Mouse (Mus musculus): ENCODE measurements around the gene Col8a2. TPM values are rescaled to one million over a fixed set of nuclear protein-coding genes. Genes with fewer than 3 reads are reported as not detected.

Col8a2 gene
- polyA plus RNA-seq (2015; fragmentation: Nextera tagmentation; extraction: Ambion mirVana): 6.9 and 8.1 TPM in 2 replicates

GRCm38 (mm10) chr4:126286492-126286891, at the start of gene Col8a2:
TSS of gene Col8a2 (plus strand) at chr4:126286793.
- H3K27me3 ChIP-seq: peaks cover 51% of the 10 kb centered on the region
- no peak within 1 kb of the TSS for H3K9ac ChIP-seq
- WGBS: 2% methylated on average over 30 of the region's 42 CpGs

DNA sequence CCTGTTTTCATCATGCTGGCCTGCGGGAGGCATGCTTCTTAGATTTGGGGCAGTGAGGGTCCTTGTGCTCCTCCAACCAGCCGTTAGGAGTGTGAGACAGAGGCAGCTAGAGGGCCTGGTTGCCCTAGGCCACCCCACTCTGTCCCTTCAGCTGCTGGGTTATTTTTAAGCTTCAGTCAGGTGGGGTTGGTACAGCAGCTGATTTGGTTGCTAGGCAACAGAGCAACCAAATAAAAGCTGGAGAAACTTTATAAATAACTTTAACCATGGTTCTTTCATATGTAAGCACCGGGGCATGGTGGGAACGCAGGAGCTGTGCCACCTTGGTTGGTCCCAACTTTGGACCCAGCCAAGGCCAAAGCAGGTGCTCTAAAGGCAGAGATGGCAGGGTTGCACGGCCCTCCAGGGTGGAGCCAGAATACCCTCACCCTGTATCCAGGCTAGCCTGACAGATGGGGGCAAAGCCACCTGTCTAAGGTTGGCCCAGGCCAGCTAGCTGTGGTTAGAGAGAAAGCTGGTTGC, 48.8 kb upstream of the Col8a2 start:
- H3K9me3 ChIP-seq: no peaks in the 10 kb centered on the region
- no peak overlapping the region for H3K9ac ChIP-seq
- 0 out of 2 replicates have a peak, but pooled peaks cover 8% of the 10 kb centered on the region for H3K4me1 ChIP-seq (replicated peaks)
- no peak for ATAC-seq (ENCODE audit: low FRiP score, low read depth)
- no peak overlapping the region for H3K4me2 ChIP-seq
- H3K36me3 ChIP-seq: peaks cover 81% of the 10 kb centered on the region
- 57% methylated on average over 5 of the region's 5 CpGs for WGBS
- no peak overlapping the region for H3K27ac ChIP-seq (replicated peaks)
- no peaks in the 10 kb centered on the region for H3K27me3 ChIP-seq
- no peak overlapping the region for H3K4me3 ChIP-seq

More at GRCm38 (mm10) chr4:126286492-126286891, at the start of gene Col8a2:
- H3K9me3 ChIP-seq: no peaks in the 10 kb centered on the region
- H3K36me3 ChIP-seq: no peaks in the 10 kb centered on the region
- peaks cover 18% of the 10 kb centered on the region for H3K4me1 ChIP-seq (replicated peaks)
- H3K27ac ChIP-seq (replicated peaks): no peak within 1 kb of the TSS; the same call in 1 of the 2 replicates
- no peak for ATAC-seq (ENCODE audit: low FRiP score, low read depth)
- peak within 1 kb of the TSS; percentile 30 for H3K4me3 ChIP-seq
- H3K4me2 ChIP-seq: peak within 1 kb of the TSS; percentile 48

GRCm38 (mm10) chr4:126239862-126240475, 46.6 kb upstream of the Col8a2 start:
- H3K9me3 ChIP-seq: no peaks in the 10 kb centered on the region

GRCm38 (mm10) chr4:126241956-126242355, 44.6 kb upstream of the Col8a2 start:
- no peaks in the 10 kb centered on the region for H3K27me3 ChIP-seq
- no peak overlapping the region for H3K4me2 ChIP-seq
- 0 out of 2 replicates have a peak, but pooled peaks cover 8% of the 10 kb centered on the region for H3K4me1 ChIP-seq (replicated peaks)
- no peak for ATAC-seq (ENCODE audit: low FRiP score, low read depth)
- no peaks in the 10 kb centered on the region for H3K9me3 ChIP-seq
- H3K27ac ChIP-seq (replicated peaks): no peak overlapping the region
- 49% methylated on average over 9 of the region's 9 CpGs for WGBS
- no peak overlapping the region for H3K4me3 ChIP-seq
- H3K9ac ChIP-seq: no peak overlapping the region
- H3K36me3 ChIP-seq: peaks cover 42% of the 10 kb centered on the region

More at GRCm38 (mm10) chr4:126239862-126240475, 46.6 kb upstream of the Col8a2 start:
- 0 out of 2 replicates have a peak, but pooled peaks cover 8% of the 10 kb centered on the region for H3K4me1 ChIP-seq (replicated peaks)
- ATAC-seq (ENCODE audit: low FRiP score, low read depth): no peak
- H3K4me3 ChIP-seq: no peak overlapping the region
- no peak overlapping the region for H3K27ac ChIP-seq (replicated peaks)
- H3K36me3 ChIP-seq: peaks cover 62% of the 10 kb centered on the region
- no peaks in the 10 kb centered on the region for H3K27me3 ChIP-seq
- no peak overlapping the region for H3K4me2 ChIP-seq
- WGBS: 93% methylated on average over 13 of the region's 13 CpGs
- no peak overlapping the region for H3K9ac ChIP-seq

- peaks cover 40% of the 10 kb centered on the region for H3K36me3 ChIP-seq
- H3K9ac ChIP-seq: no peak overlapping the region
- no peak for ATAC-seq (ENCODE audit: low FRiP score, low read depth)
- H3K27me3 ChIP-seq: no peaks in the 10 kb centered on the region
- H3K9me3 ChIP-seq: no peaks in the 10 kb centered on the region
- no peak overlapping the region for H3K4me2 ChIP-seq
- 77% methylated on average over 6 of the region's 6 CpGs for WGBS
- H3K27ac ChIP-seq (replicated peaks): no peak overlapping the region
- H3K4me3 ChIP-seq: no peak overlapping the region
- peaks cover 12% of the 10 kb centered on the region; the same call in 1 of the 2 replicates for H3K4me1 ChIP-seq (replicated peaks)
These were observed 44.1 kb upstream of the Col8a2 start for GRCm38 (mm10) chr4:126242510-126242909.

- H3K36me3 ChIP-seq: peaks cover 12% of the 10 kb centered on the region
- no peak overlapping the region for H3K9ac ChIP-seq
- 85% methylated on average over 13 of the region's 13 CpGs for WGBS
These were observed 40.2 kb upstream of the Col8a2 start for GRCm38 (mm10) chr4:126246202-126246889.

GRCm38 (mm10) chr4:126248261-126248868, 38.2 kb upstream of the Col8a2 start:
- Histone ChIP-seq H3K4me2 (0 out of 2 replicates have a peak overlapping the region, but pooled peaks have one; percentile 9), H3K9ac (0 out of 2 replicates have a peak overlapping the region, but pooled peaks have one; percentile 32), H3K4me3 (no peak overlapping the region), H3K36me3 (no peaks in the 10 kb centered on the region), H3K4me1 (replicated peaks) (peaks cover 60% of the 10 kb centered on the region), H3K27ac (replicated peaks) (peak overlapping the region; percentile 47; the same call in 1 of the 2 replicates), H3K27me3 (no peaks in the 10 kb centered on the region), H3K9me3 (no peaks in the 10 kb centered on the region)
- WGBS: 11% methylated on average over 11 of the region's 11 CpGs
- ATAC-seq (ENCODE audit: low FRiP score, low read depth): no peak

More at GRCm38 (mm10) chr4:126246202-126246889, 40.2 kb upstream of the Col8a2 start:
- H3K27ac ChIP-seq (replicated peaks): no peak overlapping the region
- H3K27me3 ChIP-seq: no peaks in the 10 kb centered on the region
- no peak overlapping the region for H3K4me3 ChIP-seq
- no peak for ATAC-seq (ENCODE audit: low FRiP score, low read depth)
- H3K9me3 ChIP-seq: no peaks in the 10 kb centered on the region
- H3K4me1 ChIP-seq (replicated peaks): peaks cover 40% of the 10 kb centered on the region
- H3K4me2 ChIP-seq: no peak overlapping the region

DNA sequence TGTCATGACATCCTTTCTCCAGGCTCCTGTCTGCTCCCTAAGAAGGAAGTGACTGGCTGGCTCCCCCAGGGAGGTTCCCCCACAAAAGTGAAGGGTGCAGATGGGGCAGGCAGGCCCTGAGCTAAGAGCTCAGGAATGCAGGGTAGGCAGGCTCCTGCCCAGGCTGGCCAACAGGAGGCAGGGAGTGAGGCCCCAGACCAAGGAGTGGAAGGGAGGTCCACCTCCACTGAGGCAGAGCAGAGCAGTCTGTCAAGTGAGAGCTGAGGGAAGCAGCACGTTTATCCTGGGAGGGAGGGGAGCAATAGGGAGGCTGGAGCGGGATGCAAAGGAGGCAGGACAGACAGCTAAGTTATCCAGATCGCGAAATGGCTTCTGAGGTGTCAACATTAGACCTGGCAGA, 35.9 kb upstream of the Col8a2 start:
- Histone ChIP-seq H3K27me3 (no peaks in the 10 kb centered on the region), H3K9ac (no peak overlapping the region), H3K4me3 (no peak overlapping the region), H3K9me3 (no peaks in the 10 kb centered on the region), H3K36me3 (no peaks in the 10 kb centered on the region), H3K4me1 (replicated peaks) (peaks cover 74% of the 10 kb centered on the region), H3K4me2 (no peak overlapping the region), H3K27ac (replicated peaks) (no peak overlapping the region)
- no peak for ATAC-seq (ENCODE audit: low FRiP score, low read depth)
- WGBS: 63% methylated on average over 4 of the region's 4 CpGs

DNA sequence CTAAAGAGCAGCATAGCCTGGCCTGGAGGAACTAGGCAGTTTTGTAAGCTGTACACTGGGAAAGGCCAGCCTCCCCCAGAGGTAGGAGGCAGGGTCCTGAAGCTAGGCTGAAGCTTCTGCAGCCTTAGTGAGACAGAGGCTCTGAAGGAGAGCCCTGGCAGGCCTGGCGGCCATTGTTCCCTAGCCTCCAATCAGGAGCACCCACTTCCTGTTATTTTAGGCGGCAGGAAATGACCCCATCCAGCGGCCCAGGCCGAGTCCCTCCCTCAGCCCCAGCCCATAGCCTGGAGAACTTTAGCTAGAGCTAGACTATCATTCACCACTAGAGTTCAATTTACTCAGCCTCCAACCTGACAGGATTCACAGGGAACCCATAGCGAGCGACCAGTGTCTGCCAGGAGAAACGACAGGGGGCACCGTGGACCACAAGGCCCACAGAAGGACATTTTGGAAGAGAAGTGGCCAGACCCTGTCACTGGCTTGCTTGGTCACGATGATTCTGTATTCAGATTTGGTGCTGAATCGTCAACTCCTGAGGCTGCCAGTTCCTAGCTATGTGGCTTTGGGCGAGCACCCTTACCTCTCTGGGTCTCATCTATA, 34.8 kb upstream of the Col8a2 start:
- Histone ChIP-seq H3K4me2 (peak overlapping the region; percentile 9), H3K4me1 (replicated peaks) (peaks cover 74% of the 10 kb centered on the region), H3K9ac (no peak overlapping the region), H3K36me3 (no peaks in the 10 kb centered on the region), H3K4me3 (no peak overlapping the region), H3K27ac (replicated peaks) (0 out of 2 replicates have a peak overlapping the region, but pooled peaks have one; percentile 24), H3K9me3 (no peaks in the 10 kb centered on the region), H3K27me3 (no peaks in the 10 kb centered on the region)
- ATAC-seq (ENCODE audit: low FRiP score, low read depth): no peak
- 66% methylated on average over 11 of the region's 11 CpGs for WGBS

GRCm38 (mm10) chr4:126252411-126253237, 34.0 kb upstream of the Col8a2 start:
- Histone ChIP-seq H3K27ac (replicated peaks) (no peak overlapping the region), H3K9ac (no peak overlapping the region), H3K4me3 (no peak overlapping the region), H3K4me2 (peak overlapping the region; percentile 33), H3K36me3 (no peaks in the 10 kb centered on the region), H3K9me3 (no peaks in the 10 kb centered on the region), H3K4me1 (replicated peaks) (peaks cover 77% of the 10 kb centered on the region), H3K27me3 (no peaks in the 10 kb centered on the region)
- no peak for ATAC-seq (ENCODE audit: low FRiP score, low read depth)
- WGBS: 59% methylated on average over 17 of the region's 17 CpGs
